Mouse (Mus musculus) urinary bladder, postnatal 0 days (tissue): ENCODE results near the gene Olfr322. TPM values are rescaled to one million over a fixed set of nuclear protein-coding genes. Genes with fewer than 3 reads are reported as not detected.

ENCODE experiments used
- polyA plus RNA-seq: library from polyadenylated mRNA; unstranded; fragments of >200 nt; fragmentation: Nextera tagmentation; extraction: Ambion mirVana; gene quantifications from 2 replicates; pipeline ENCODE4 v1.2.1, GENCODE M21; 2015

Gene Olfr322
- not detected in 2 replicates for polyA plus RNA-seq

DNA sequence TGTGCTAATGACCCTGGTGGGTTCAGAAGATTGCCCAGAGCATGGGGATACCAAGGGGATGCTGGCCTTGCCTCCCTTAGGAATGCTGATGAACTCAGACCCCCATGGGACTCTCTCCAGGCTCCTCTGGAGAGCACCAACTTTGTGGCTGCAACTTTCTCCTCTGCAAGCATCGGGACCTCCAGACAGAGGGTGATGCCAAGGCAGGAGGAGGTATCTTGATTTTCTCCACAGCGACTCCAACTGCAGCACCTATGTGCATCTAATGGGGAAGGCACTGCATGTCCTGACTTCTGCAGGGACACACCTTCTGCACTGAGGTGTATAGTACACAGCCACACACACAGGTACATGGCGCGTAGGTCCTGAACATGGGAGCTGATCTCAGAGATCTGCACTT lies at the start of gene Olfr322:
TSS of gene Olfr322 (plus strand) at position 187 of the 400 bp plus-strand sequence.

GRCm38 (mm10) chr11:58615975-58616374 lies 42.6 kb upstream of the Olfr322 start, which contains the start of gene 2210407C18Rik:
2210407C18Rik (minus strand) TSS chr11:58616075.

DNA sequence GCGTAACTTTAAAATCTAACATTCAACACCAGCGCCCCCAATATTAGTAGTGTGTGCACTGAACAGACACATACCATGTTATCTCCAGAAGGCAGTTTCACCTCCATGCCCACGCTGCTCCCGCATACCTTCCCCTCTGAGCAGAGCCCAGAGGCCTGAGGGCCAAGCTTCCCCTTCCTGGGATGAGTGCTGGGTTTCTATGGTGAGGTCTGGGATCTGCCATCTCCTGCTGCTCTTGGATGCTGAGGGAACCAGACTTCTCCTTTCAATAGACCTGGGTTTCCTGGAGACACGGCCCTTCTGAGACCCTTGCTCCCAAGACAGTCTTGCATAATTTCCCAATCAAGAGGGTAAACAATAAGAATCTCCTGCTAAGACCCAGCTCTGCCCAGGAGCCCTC lies 28.2 kb upstream of the Olfr322 start, which contains the start of gene Olfr323:
TSS of gene Olfr323 (minus strand) at position 101 of the 400 bp plus-strand sequence.

DNA sequence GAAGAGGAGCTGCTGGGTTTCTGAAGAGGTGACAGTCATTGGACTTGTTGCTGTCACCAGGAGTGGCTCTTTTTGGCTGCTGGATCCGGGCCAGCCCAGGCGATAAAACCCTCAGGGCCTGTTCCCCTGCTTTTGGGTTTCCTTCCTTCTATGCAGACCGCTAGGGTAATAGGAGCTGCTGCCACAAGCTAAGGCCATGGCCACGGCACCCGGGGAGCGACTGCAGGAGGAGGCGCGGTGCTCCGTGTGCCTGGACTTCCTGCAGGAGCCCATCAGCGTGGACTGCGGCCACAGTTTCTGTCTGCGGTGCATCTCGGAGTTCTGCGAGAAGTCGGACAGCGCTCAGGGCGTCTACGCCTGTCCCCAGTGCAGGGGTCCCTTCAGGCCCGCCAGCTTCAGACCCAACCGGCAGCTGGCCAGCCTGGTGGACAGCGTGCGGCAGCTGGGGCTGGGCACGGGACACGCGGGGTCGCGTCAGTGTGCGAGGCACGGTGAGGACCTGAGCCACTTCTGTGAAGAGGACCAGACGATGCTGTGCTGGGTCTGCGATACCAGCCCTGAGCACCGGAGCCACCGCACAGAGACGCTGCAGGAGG lies 18.2 kb upstream of the Olfr322 start, which contains the start of gene Trim58:
TSS of gene Trim58 (plus strand) at position 194 of the 596 bp plus-strand sequence.

GRCm38 (mm10) chr11:58680799-58681198 lies 22.2 kb downstream of the Olfr322 start, which contains the start of gene Olfr320:
Olfr320 (plus strand) TSS chr11:58681099.

GRCm38 (mm10) chr11:58698862-58699261 lies 40.3 kb downstream of the Olfr322 start, which contains the start of gene Olfr319:
Olfr319 (plus strand) TSS chr11:58699162.

Other genes starting within 250 kb of the Olfr322 start
- gene 1810065E05Rik, start 237.7 kb upstream of the Olfr322 start, polyA plus RNA-seq: 0.23 and 0.33 TPM in 2 replicates
- not detected in 2 replicates for gene Gm12253, start 226.2 kb upstream of the Olfr322 start, polyA plus RNA-seq
- gene Lypd9, start 205.9 kb upstream of the Olfr322 start, polyA plus RNA-seq: not detected in 2 replicates
- not detected in 2 replicates for gene Olfr30, start 196.5 kb upstream of the Olfr322 start, polyA plus RNA-seq
- not detected in 2 replicates for gene Olfr332, start 166.2 kb upstream of the Olfr322 start, polyA plus RNA-seq
- gene Olfr331, start 156.2 kb upstream of the Olfr322 start, polyA plus RNA-seq: not detected in 2 replicates
- gene Olfr330, start 123.9 kb upstream of the Olfr322 start, polyA plus RNA-seq: not detected in 2 replicates
- not detected in 2 replicates for gene Olfr329-ps, start 112.4 kb upstream of the Olfr322 start, polyA plus RNA-seq
- gene Olfr328, start 103.1 kb upstream of the Olfr322 start, polyA plus RNA-seq: 0.05 TPM in 1 of 2 replicates, not detected in the other
- not detected in 2 replicates for gene Olfr224, start 88.2 kb upstream of the Olfr322 start, polyA plus RNA-seq
- gene Olfr325, start 81.1 kb upstream of the Olfr322 start, polyA plus RNA-seq: not detected in 2 replicates
- not detected in 2 replicates for gene Olfr324, start 63.7 kb upstream of the Olfr322 start, polyA plus RNA-seq
- not detected in 2 replicates for gene 2210407C18Rik, start 42.7 kb upstream of the Olfr322 start, polyA plus RNA-seq
- not detected in 2 replicates for gene Olfr323, start 28.3 kb upstream of the Olfr322 start, polyA plus RNA-seq
- gene Trim58, start 18.3 kb upstream of the Olfr322 start, polyA plus RNA-seq: not detected in 2 replicates
- not detected in 2 replicates for gene Olfr320, start 22.3 kb downstream of the Olfr322 start, polyA plus RNA-seq
- gene Olfr319, start 40.4 kb downstream of the Olfr322 start, polyA plus RNA-seq: not detected in 2 replicates
- gene Olfr318, start 65.2 kb downstream of the Olfr322 start, polyA plus RNA-seq: not detected in 2 replicates
- not detected in 2 replicates for gene Olfr317, start 80.4 kb downstream of the Olfr322 start, polyA plus RNA-seq
- not detected in 2 replicates for gene Olfr316, start 94.0 kb downstream of the Olfr322 start, polyA plus RNA-seq
- gene Olfr315, start 114.4 kb downstream of the Olfr322 start, polyA plus RNA-seq: not detected in 2 replicates
- gene Olfr314, start 124.2 kb downstream of the Olfr322 start, polyA plus RNA-seq: not detected in 2 replicates
- gene Fam183b, start 143.2 kb downstream of the Olfr322 start, polyA plus RNA-seq: 8.1 and 9.6 TPM in 2 replicates
- not detected in 2 replicates for gene Olfr313, start 156.2 kb downstream of the Olfr322 start, polyA plus RNA-seq
- gene Olfr312, start 170.5 kb downstream of the Olfr322 start, polyA plus RNA-seq: not detected in 2 replicates
- gene Olfr311, start 180.5 kb downstream of the Olfr322 start, polyA plus RNA-seq: not detected in 2 replicates
- gene Gm12258, start 188.4 kb downstream of the Olfr322 start, polyA plus RNA-seq: 2.1 and 2.5 TPM in 2 replicates
- gene 2810021J22Rik, start 208.4 kb downstream of the Olfr322 start, polyA plus RNA-seq: 3.1 and 3.9 TPM in 2 replicates
- 2.1 and 2.6 TPM in 2 replicates for gene Zfp39, start 245.4 kb downstream of the Olfr322 start, polyA plus RNA-seq